In genomic region chr13:100670181-100670741, GRCm38 (mm10) we compare ENCODE assay signal across 8 mouse cellular contexts. TPM values are rescaled to one million over a fixed set of nuclear protein-coding genes. Genes with fewer than 3 reads are reported as not detected.
DNase-seq lines count a peak whose midpoint lies in the region; ATAC-seq and TF ChIP-seq lines count a peak whose summit lies in the region.

No protein-coding gene starts in this region.

- 0 out of 2 replicates have a peak, but pooled peaks cover 3% of the 10 kb centered on the region for H3K27me3 ChIP-seq in hindbrain, embryonic 10.5 days (ENCODE audit: insufficient read depth, poor library complexity, severe bottlenecking)

- H3K27ac ChIP-seq in gastrocnemius, adult 2 months = peak overlapping the region; percentile 64; the same call in 1 of the 2 replicates
- H3K27ac ChIP-seq in hindbrain, embryonic 10.5 days = no peak overlapping the region
- no peak overlapping the region for H3K27ac ChIP-seq in macrophage

- TF ChIP-seq CTCF in gastrocnemius, adult 2 months (IDR thresholded peaks at IDR 0.05) = no peak

- peak overlapping the region; percentile 86 for H3K4me3 ChIP-seq in gastrocnemius, adult 2 months
- peak overlapping the region; percentile 74 for H3K4me3 ChIP-seq in hindbrain, embryonic 10.5 days
- H3K4me3 ChIP-seq in macrophage (ENCODE audit: inconsistent target) = peak overlapping the region; percentile 45

- intact Hi-C loops in gastrocnemius, adult 2 months (cut with DNase I) = no loop called here
- intact Hi-C loops in gastrocnemius, postnatal 36 days (cut with DNase I) = no loop called here

- peak; percentile 48 for ATAC-seq in CD4-positive, CD25-positive, alpha-beta regulatory T cell, adult 4 months

- WGBS in hindbrain, embryonic 10.5 days = 67% methylated on average over 9 of the region's 9 CpGs
- 24% methylated on average over 9 of the region's 9 CpGs for WGBS in macrophage (ENCODE audit: missing documents)

- H3K4me1 ChIP-seq in hindbrain, embryonic 10.5 days (replicated peaks) = no peaks in the 10 kb centered on the region; the same call in 1 of the 2 replicates

- no peaks in the 10 kb centered on the region; the same call in 1 of the 2 replicates for H3K9me3 ChIP-seq in hindbrain, embryonic 10.5 days

- H3K79me2 ChIP-seq in macrophage (ENCODE audit: inconsistent target) = no peaks in the 10 kb centered on the region

- H3K36me3 ChIP-seq in hindbrain, embryonic 10.5 days = peaks cover 20% of the 10 kb centered on the region
- H3K36me3 ChIP-seq in macrophage (ENCODE audit: inconsistent target) = peaks cover 10% of the 10 kb centered on the region; the same call in 1 of the 2 replicates

- no peak for DNase-seq in gastrocnemius, adult 2 months
- DNase-seq in gastrocnemius, postnatal 36 days = no peak
- DNase-seq in hindbrain, embryonic 10.5 days (ENCODE audit: low spot score) = no peak
- no peak for DNase-seq in ovary, postnatal 36 days (ENCODE audit: low spot score)
- no peak for DNase-seq in frontal cortex, postnatal 10 days (ENCODE audit: low spot score in 2 of 2)
- DNase-seq in cerebellum, adult 9-11 months = no peak

RNA-seq across cellular contexts. Expression of gene Ccdc125, which starts 0.7 kb away (rescaled TPM):
- total RNA-seq in gastrocnemius, adult 2 months (2021) = under 1 TPM; 0.15 to 0.17 TPM
- total RNA-seq in gastrocnemius, postnatal 36 days (2021) = under 1 TPM; 0.22 to 0.33 TPM
- polyA plus RNA-seq in CD4-positive, CD25-positive, alpha-beta regulatory T cell, adult 4 months (2017; shearing (Covaris generic)) = 10 to 100 TPM; 24.4 to 25.0 TPM
- 2.2 and 3.0 TPM in 2 replicates for polyA plus RNA-seq in hindbrain, embryonic 10.5 days (2016; fragmentation: Nextera tagmentation; extraction: Ambion mirVana)
- 10 to 100 TPM in 15 of 26 experiments, 1 to 10 TPM in 9, under 1 TPM in 1, not detected in 1; 0.38 to 22.4 (median 14.9) TPM for total RNA-seq in macrophage (2018; cell fraction: chromatin; rRNA removed)
- 10 to 100 TPM in 1 of 26 experiments, 1 to 10 TPM in 25; 1.0 to 13.0 (median 6.4) TPM for total RNA-seq in macrophage (2018; cell fraction: cytosol; rRNA removed)
- total RNA-seq in macrophage (2018; cell fraction: nucleus; rRNA removed) = 10 to 100 TPM in 13 of 26 experiments, 1 to 10 TPM in 13; 1.0 to 18.1 (median 10.0) TPM
- 5.5 to 12.5 TPM (median 5.9 TPM) in 3 replicates for polyA plus RNA-seq in macrophage (2018)

RNA-seq across cellular contexts. Expression of gene Taf9, which starts 18.9 kb away (rescaled TPM):
- total RNA-seq in gastrocnemius, adult 2 months (2021) = 1 to 10 TPM in 1 of 2 experiments, under 1 TPM in 1; 0.56 to 7.4 TPM
- total RNA-seq in gastrocnemius, postnatal 36 days (2021) = 1 to 10 TPM; 4.4 to 5.7 TPM
- 10 to 100 TPM; 15.8 to 22.5 TPM for polyA plus RNA-seq in CD4-positive, CD25-positive, alpha-beta regulatory T cell, adult 4 months (2017; shearing (Covaris generic))
- polyA plus RNA-seq in hindbrain, embryonic 10.5 days (2016; fragmentation: Nextera tagmentation; extraction: Ambion mirVana) = 20.8 and 30.2 TPM in 2 replicates
- total RNA-seq in macrophage (2018; cell fraction: chromatin; rRNA removed) = 10 to 100 TPM in 23 of 26 experiments, 1 to 10 TPM in 3; 8.8 to 35.1 (median 17.6) TPM
- total RNA-seq in macrophage (2018; cell fraction: cytosol; rRNA removed) = 1 to 10 TPM; 1.6 to 6.7 (median 4.1) TPM
- 10 to 100 TPM in 18 of 26 experiments, 1 to 10 TPM in 8; 4.7 to 23.5 (median 11.8) TPM for total RNA-seq in macrophage (2018; cell fraction: nucleus; rRNA removed)
- 4.5 to 10.7 TPM (median 5.4 TPM) in 3 replicates for polyA plus RNA-seq in macrophage (2018)

RNA-seq across cellular contexts. Expression of gene Rad17, which starts 19.4 kb away (rescaled TPM):
- 10 to 100 TPM; 11.4 to 13.7 TPM for total RNA-seq in gastrocnemius, adult 2 months (2021)
- total RNA-seq in gastrocnemius, postnatal 36 days (2021) = 10 to 100 TPM; 10.2 to 10.8 TPM
- polyA plus RNA-seq in CD4-positive, CD25-positive, alpha-beta regulatory T cell, adult 4 months (2017; shearing (Covaris generic)) = 10 to 100 TPM; 23.8 to 25.8 TPM
- 16.7 and 22.2 TPM in 2 replicates for polyA plus RNA-seq in hindbrain, embryonic 10.5 days (2016; fragmentation: Nextera tagmentation; extraction: Ambion mirVana)
- total RNA-seq in macrophage (2018; cell fraction: chromatin; rRNA removed) = 10 to 100 TPM; 15.5 to 67.9 (median 40.6) TPM
- total RNA-seq in macrophage (2018; cell fraction: cytosol; rRNA removed) = 10 to 100 TPM; 15.6 to 27.7 (median 23.7) TPM
- 10 to 100 TPM; 14.2 to 49.6 (median 26.8) TPM for total RNA-seq in macrophage (2018; cell fraction: nucleus; rRNA removed)
- 19.7 to 30.9 TPM (median 22.6 TPM) in 3 replicates for polyA plus RNA-seq in macrophage (2018)

RNA-seq across cellular contexts. Expression of gene Ak6, which starts 19.5 kb away (rescaled TPM):
- 10 to 100 TPM; 67.2 to 80.7 TPM for total RNA-seq in gastrocnemius, adult 2 months (2021)
- total RNA-seq in gastrocnemius, postnatal 36 days (2021) = 10 to 100 TPM; 58.1 to 68.7 TPM
- 100 to 1,000 TPM; 107 to 115 TPM for polyA plus RNA-seq in CD4-positive, CD25-positive, alpha-beta regulatory T cell, adult 4 months (2017; shearing (Covaris generic))
- polyA plus RNA-seq in hindbrain, embryonic 10.5 days (2016; fragmentation: Nextera tagmentation; extraction: Ambion mirVana) = 336 and 348 TPM in 2 replicates
- total RNA-seq in macrophage (2018; cell fraction: chromatin; rRNA removed) = 10 to 100 TPM in 20 of 26 experiments, 1 to 10 TPM in 6; 6.1 to 35.7 (median 17.9) TPM
- total RNA-seq in macrophage (2018; cell fraction: cytosol; rRNA removed) = 100 to 1,000 TPM in 3 of 26 experiments, 10 to 100 TPM in 23; 72.7 to 110 (median 85.0) TPM
- 10 to 100 TPM; 11.9 to 58.2 (median 31.1) TPM for total RNA-seq in macrophage (2018; cell fraction: nucleus; rRNA removed)
- 94.8 to 163 TPM (median 124 TPM) in 3 replicates for polyA plus RNA-seq in macrophage (2018)

RNA-seq across cellular contexts. Expression of gene Marveld2, which starts 53.5 kb away (rescaled TPM):
- under 1 TPM; 0.51 to 0.64 TPM for total RNA-seq in gastrocnemius, adult 2 months (2021)
- under 1 TPM; 0.23 to 0.42 TPM for total RNA-seq in gastrocnemius, postnatal 36 days (2021)
- 1 to 10 TPM; 4.5 to 8.1 TPM for polyA plus RNA-seq in CD4-positive, CD25-positive, alpha-beta regulatory T cell, adult 4 months (2017; shearing (Covaris generic))
- polyA plus RNA-seq in hindbrain, embryonic 10.5 days (2016; fragmentation: Nextera tagmentation; extraction: Ambion mirVana) = 2.8 and 4.6 TPM in 2 replicates
- under 1 TPM in 13 of 26 experiments, not detected in 13; 0.29 to 0.77 (median 0.43) TPM for total RNA-seq in macrophage (2018; cell fraction: chromatin; rRNA removed)
- under 1 TPM in 22 of 26 experiments, not detected in 4; 0.03 to 0.33 (median 0.09) TPM for total RNA-seq in macrophage (2018; cell fraction: cytosol; rRNA removed)
- 1 to 10 TPM in 1 of 26 experiments, under 1 TPM in 14, not detected in 11; 0.20 to 1.0 (median 0.39) TPM for total RNA-seq in macrophage (2018; cell fraction: nucleus; rRNA removed)
- 0.15 to 0.27 TPM in 2 of 3 replicates, not detected in the other for polyA plus RNA-seq in macrophage (2018)
